Mouse (Mus musculus): ENCODE measurements around the gene Grm4.

The Grm4 gene

GRCm38 (mm10) chr17:27435225-27435624, 86.0 kb downstream of the Grm4 start:
- DNase-seq = peak in 1 of 2 experiments; percentile 9

- no peak for DNase-seq
Measured at GRCm38 (mm10) chr17:27434066-27434465, 87.1 kb downstream of the Grm4 start.

- DNase-seq = no peak
Measured at GRCm38 (mm10) chr17:27433179-27433680, 88.0 kb downstream of the Grm4 start.

- no peak for DNase-seq
Measured at GRCm38 (mm10) chr17:27432145-27432650, 89.0 kb downstream of the Grm4 start.

- no peak for DNase-seq
Measured at GRCm38 (mm10) chr17:27431049-27431839, 90.0 kb downstream of the Grm4 start.

- no peak for DNase-seq
Measured at GRCm38 (mm10) chr17:27429757-27430156, 91.4 kb downstream of the Grm4 start.

- DNase-seq = no peak
Measured at GRCm38 (mm10) chr17:27425016-27425415, 96.2 kb downstream of the Grm4 start.

- no peak for DNase-seq
Measured at GRCm38 (mm10) chr17:27424356-27424755, 96.8 kb downstream of the Grm4 start.

GRCm38 (mm10) chr17:27422726-27423381, 98.3 kb downstream of the Grm4 start:
- DNase-seq = no peak

GRCm38 (mm10) chr17:27422371-27422725, 98.9 kb downstream of the Grm4 start:
- DNase-seq = no peak

GRCm38 (mm10) chr17:27421837-27422236, 99.4 kb downstream of the Grm4 start:
- DNase-seq = no peak

GRCm38 (mm10) chr17:27409006-27409405, 112.2 kb downstream of the Grm4 start:
- no peak for DNase-seq

- no peak for DNase-seq
Measured at GRCm38 (mm10) chr17:27408531-27408930, 112.7 kb downstream of the Grm4 start.

- no peak for DNase-seq
Measured at GRCm38 (mm10) chr17:27406956-27407355, 114.2 kb downstream of the Grm4 start.

GRCm38 (mm10) chr17:27405376-27406024, 115.7 kb downstream of the Grm4 start:
- no peak for DNase-seq

GRCm38 (mm10) chr17:27401200-27401599, 120.0 kb downstream of the Grm4 start:
- no peak for DNase-seq

GRCm38 (mm10) chr17:27393931-27394330, 127.3 kb downstream of the Grm4 start:
- DNase-seq = no peak

- no peak for DNase-seq
Measured at GRCm38 (mm10) chr17:27393432-27393831, 127.8 kb downstream of the Grm4 start.

GRCm38 (mm10) chr17:27392918-27393317, 128.3 kb downstream of the Grm4 start:
- DNase-seq = no peak

- DNase-seq = no peak
Measured at GRCm38 (mm10) chr17:27390019-27390418, 131.2 kb downstream of the Grm4 start.

- no peak for DNase-seq
Measured at GRCm38 (mm10) chr17:27389221-27390000, 131.8 kb downstream of the Grm4 start.

- peak; percentile 38 to 52 for DNase-seq
Measured at GRCm38 (mm10) chr17:27386438-27386837, 134.8 kb downstream of the Grm4 start.

Data from kidney, postnatal 25 days (tissue).